Mouse (Mus musculus) urinary bladder, postnatal 25 days (tissue): Measurements from ENCODE around the gene Gm11569.
"Not testable (repeated sequence)": the region's sequence is repeated elsewhere in the genome, so short reads cannot be mapped to it uniquely, and the experiment has no call there.

Source experiments
- DNase-seq: peaks from one replicate; pipeline ENCODE4 v3.0.0; 2022; ENCODE audit warnings: low spot score

Gene Gm11569

DNA sequence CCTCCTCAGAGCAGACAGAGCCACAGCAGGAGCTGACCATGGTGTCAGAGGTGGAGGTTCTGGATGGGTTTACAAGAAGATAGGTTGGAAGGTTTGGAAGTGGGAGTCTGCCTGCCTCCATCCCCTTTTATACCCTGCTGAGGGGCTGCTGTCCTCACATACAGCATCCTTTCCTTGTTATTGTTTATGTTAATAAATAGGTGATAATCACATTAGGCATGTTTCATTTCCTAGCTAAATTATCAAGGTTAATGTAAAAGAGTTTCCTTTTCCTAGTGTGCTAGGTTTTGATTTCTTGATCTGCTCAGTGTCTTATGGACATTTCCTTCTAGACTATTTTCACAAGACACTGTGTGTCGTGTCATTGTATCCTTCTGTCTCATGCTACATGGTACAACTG, at the start of gene Gm11569:
Gene Gm11569 (minus strand): TSS at position 101 of the 400 bp plus-strand sequence.
- DNase-seq, result not testable (repeated sequence)

DNA sequence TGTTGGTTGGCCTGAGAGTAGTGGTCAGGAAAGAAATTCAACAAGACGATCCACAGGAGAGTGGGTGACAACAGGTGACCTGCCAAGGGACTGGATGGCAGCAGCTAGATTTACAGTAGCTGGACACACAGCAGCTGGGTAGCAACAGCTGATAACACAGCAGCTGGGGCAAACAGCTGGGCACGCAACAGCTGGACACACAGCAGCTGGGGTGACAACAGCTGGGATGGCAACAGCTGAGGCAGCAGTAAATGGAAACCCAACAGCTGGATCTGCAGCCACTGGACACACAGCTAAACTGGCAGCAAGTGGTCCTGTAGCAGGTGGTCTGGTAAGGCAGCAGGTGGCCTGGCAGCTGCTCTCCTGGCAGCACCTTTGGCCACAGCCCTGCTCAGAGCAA, 48.0 kb upstream of the Gm11569 start:
- DNase-seq, result no peak

DNA sequence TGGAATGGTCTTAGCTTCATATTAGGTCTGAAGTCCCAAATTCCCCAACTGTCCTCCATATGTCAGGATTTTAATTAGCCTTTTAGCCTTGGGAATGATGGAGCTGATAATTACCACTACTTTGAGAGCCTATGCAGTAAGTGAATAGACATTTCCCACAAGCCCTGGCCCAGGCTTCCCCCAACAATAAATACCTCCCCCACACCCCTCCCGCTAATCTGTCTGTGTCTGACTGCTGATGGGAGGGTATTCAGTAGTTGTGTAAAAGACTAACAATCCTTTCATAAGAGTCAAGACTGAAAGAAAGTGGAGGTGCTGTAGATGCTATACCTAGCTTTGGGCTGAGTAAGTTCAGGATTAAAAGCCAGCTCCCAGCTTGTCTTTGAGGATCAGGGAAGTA, 43.5 kb upstream of the Gm11569 start:
- DNase-seq, result no peak

DNA sequence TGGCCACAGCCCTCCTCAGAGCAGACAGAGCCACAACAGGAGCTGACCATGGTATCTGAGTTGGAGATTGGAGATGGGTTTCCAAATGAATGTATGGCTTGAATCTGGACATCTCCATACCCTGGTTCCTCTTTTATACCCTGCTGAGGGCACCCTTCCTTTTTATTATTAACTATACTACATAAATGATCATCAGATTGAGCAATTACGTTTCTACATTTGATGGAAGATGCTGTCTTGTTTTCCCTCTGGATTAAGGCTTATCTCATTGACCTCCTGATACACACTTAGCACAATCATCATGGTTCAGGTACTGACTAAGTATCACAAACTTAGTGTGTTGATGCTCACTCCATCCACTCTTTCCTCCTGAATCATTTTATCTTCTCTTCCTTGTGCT, 39.2 kb upstream of the Gm11569 start, which contains the start of gene 2300003K06Rik:
Gene 2300003K06Rik (minus strand): TSS at position 101 of the 400 bp plus-strand sequence.
- no peak for DNase-seq

- DNase-seq, result not testable (repeated sequence)
These were observed 16.8 kb upstream of the Gm11569 start, which contains the start of gene Gm11564 for GRCm38 (mm10) chr11:99815566-99815965. TSS of gene Gm11564 (minus strand) at chr11:99815666.

DNA sequence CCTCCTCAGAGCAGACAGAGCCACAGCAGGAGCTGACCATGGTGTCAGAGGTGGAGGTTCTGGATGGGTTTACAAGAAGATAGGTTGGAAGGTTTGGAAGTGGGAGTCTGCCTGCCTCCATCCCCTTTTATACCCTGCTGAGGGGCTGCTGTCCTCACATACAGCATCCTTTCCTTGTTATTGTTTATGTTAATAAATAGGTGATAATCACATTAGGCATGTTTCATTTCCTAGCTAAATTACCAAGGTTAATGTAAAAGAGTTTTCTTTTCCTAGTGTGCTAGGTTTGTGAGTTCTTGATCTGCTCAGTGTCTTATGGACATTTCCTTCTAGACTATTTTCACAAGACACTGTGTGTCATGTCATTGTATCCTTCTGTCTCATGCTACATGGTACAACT, 11.1 kb upstream of the Gm11569 start, which contains the start of gene Krtap4-13:
Gene Krtap4-13 (minus strand): TSS at position 101 of the 400 bp plus-strand sequence.
- not testable (repeated sequence) for DNase-seq

DNA sequence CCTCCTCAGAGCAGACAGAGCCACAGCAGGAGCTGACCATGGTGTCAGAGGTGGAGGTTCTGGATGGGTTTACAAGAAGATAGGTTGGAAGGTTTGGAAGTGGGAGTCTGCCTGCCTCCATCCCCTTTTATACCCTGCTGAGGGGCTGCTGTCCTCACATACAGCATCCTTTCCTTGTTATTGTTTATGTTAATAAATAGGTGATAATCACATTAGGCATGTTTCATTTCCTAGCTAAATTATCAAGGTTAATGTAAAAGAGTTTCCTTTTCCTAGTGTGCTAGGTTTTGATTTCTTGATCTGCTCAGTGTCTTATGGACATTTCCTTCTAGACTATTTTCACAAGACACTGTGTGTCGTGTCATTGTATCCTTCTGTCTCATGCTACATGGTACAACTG, 5.6 kb upstream of the Gm11569 start, which contains the start of gene Gm11554:
Gene Gm11554 (minus strand): TSS at position 101 of the 400 bp plus-strand sequence.
- not testable (repeated sequence) for DNase-seq

DNA sequence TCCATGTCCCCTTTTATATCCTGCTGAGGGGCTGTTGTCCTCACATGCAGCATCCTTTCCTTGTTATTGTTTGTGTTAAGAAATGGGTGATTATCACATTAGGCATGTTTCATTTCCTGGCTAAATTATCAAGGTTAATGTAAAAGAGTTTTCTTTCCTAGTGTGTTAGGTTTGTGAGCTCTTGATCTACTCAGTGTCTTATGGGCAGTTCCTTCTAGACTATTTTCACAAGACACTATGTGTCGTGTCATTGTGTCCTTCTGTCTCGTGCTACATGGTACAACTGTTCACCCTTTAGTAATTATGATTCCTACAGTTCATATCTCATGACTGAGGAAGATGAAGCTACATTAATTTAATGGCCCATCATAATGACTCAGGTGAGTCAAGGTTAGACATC, 5.4 kb downstream of the Gm11569 start, which contains the start of gene Gm11596:
Gene Gm11596 (minus strand): TSS at position 101 of the 400 bp plus-strand sequence.
- no peak for DNase-seq

GRCm38 (mm10) chr11:99784900-99785299, 13.8 kb downstream of the Gm11569 start, which contains the start of gene Krtap4-9:
TSS of gene Krtap4-9 (plus strand) at chr11:99785200.
- not testable (repeated sequence) for DNase-seq

DNA sequence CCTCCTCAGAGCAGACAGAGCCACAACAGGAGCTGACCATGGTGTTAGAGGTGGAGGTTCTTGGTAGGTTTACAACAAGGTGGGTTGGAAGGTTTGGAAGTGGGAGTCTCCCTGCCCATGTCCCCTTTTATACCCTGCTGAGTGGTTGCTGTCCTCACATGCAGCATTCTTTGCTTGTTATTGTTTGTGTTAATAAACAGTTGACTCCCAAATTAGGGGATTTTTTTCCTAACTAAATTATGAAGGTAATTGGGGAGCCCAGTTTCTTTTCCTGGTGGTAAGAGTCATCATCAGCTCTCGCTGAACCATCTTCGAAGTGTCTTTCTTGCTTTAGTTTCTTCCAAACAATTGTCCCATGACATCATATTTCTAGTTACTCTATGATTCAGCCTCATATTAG, 18.1 kb downstream of the Gm11569 start, which contains the start of gene Krtap4-8:
Gene Krtap4-8 (minus strand): TSS at position 101 of the 400 bp plus-strand sequence.
- DNase-seq, result no peak

DNA sequence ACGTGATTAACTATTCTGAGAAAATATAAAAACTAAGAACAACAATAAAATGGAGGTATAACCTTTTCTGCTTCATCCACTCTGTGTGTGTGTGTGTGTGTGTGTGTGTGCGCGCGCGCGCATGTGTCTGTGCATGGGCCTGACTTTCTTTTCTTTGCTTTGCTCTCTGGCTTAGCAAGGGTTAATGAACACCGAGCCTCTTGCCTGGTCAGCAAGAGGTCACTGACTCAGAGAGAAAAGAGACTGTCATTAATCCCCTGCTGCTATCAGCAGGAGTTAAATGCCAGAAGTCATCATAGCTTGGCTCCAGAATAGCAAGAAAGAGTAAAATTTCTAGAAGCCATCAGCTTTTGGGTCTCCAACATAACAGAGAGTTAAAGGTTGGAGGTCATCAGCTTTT, 20.3 kb downstream of the Gm11569 start:
- DNase-seq, result no peak

GRCm38 (mm10) chr11:99772813-99773212, 25.9 kb downstream of the Gm11569 start, which contains the start of gene Gm11595:
TSS of gene Gm11595 (minus strand) at chr11:99772913.
- not testable (repeated sequence) for DNase-seq

- no peak for DNase-seq
These were observed 30.3 kb downstream of the Gm11569 start for GRCm38 (mm10) chr11:99768410-99768809.

- DNase-seq, result no peak
These were observed 39.9 kb downstream of the Gm11569 start for GRCm38 (mm10) chr11:99758877-99759276.
